Mouse (Mus musculus): Measurements from ENCODE around the gene Rb1.
A peak's percentile ranks its signal among the peaks of the same experiment; 100 is the strongest.

Rb1 gene

DNA sequence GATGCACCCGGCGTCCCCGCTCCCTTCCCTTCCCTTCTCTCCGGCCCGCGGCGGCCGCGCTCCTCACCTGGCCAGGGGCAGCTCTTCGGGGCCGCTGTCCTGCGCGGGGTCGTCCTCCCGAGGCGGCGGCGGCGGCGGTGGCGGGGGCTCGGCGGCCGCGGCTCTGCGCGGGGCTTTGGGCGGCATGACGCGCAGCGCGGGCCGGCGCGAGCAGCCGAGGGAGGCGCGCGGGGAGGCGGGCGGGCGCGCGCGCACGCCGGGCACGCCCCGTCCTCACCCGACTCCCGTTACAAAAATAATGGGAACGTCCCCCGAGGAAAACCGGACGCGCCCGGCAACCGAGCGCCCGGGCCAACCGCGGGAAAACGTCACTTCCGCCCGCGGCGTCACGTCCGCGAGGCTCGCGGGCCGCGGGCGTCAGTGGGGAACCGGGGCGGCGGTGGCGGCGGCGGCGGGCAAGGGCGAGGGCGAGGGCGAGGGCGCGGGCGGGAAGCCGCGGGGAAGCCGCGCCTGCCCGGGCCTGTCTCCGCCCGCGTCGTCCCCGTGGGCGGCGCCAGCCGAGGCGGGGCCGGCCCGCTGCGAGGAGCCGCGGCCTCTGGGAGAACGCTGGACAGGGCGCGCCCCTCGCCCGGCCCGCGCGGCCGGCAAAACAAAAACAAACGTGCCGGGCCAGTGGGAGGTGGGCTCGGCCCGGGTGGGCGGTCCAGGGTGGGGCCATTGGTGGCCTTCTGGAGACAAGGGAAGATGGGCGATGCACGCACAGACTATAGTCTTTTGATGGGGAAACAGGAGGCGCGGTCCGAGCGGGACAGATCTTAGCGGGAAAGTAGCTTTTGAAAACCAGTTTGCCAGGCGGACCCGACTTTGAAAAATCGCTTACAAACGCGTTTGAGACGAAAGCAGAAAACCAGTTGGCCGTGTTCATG lies at the start of gene Rb1:
Gene Rb1 (minus strand): TSS at position 367 of the 926 bp plus-strand sequence.
- peak; percentile 76 for DNase-seq (ENCODE audit: low read depth)

- no peak for DNase-seq (ENCODE audit: low read depth)
These were observed 48.8 kb upstream of the Rb1 start for GRCm38 (mm10) chr14:73374315-73374890.

- DNase-seq (ENCODE audit: low read depth) = no peak
These were observed 48.0 kb upstream of the Rb1 start for GRCm38 (mm10) chr14:73373606-73374005.

GRCm38 (mm10) chr14:73372990-73373389 lies 47.4 kb upstream of the Rb1 start:
- no peak for DNase-seq (ENCODE audit: low read depth)

GRCm38 (mm10) chr14:73371577-73371976 lies 46.0 kb upstream of the Rb1 start:
- no peak for DNase-seq (ENCODE audit: low read depth)

DNA sequence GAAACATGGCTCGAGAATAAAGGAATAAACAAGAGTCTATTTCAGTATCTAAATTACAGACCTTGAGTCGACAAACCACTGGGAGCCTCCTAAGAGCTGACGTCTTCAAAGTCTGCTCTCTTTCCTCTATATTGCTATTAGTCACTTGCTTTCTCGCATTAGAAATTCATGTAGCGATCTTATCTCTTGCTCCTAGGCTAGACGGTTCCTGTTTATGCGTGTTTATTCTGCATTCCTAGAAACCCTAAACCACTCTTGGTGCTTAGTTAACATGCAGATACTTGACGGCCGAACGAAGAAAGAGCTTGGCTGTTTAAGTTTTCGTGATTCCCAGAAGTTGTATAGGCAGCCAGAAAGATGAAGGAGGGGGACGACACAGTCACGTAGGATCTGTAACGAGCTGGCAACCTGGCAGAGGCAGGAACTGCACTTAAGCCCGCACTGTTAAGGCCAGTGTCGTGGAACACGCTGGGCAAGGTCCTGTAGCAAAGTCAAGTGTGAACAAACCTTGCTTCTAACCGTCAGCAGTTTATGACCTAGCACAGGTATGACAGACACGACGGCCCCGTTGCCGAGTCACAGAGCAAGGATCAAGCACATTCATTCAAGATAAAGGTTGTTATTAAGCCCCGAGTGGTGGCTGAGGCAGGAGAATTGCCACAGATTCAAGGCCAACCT lies 45.2 kb upstream of the Rb1 start:
- DNase-seq (ENCODE audit: low read depth) = peak; percentile 68

- DNase-seq (ENCODE audit: low read depth) = no peak
These were observed 44.6 kb upstream of the Rb1 start for GRCm38 (mm10) chr14:73370078-73370670.

DNA sequence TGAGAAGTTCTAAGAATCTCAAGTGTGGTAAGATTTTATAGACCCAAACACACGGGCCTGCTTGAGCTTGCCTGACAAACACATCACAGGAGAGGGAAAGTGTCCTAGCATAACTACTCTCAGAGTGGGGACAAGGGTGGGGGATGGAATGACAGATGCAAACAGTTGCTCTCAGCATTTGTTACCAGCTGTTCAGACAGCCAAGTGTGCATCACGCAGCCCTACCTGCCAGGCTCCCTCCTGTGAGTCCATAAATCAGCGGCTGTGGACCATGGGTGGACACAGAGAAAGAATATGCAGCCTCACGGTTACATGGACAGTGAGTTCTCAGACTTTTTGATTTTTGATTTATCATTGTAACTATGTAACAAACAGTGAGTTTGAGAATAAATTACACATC lies 44.0 kb upstream of the Rb1 start:
- DNase-seq (ENCODE audit: low read depth) = no peak

DNA sequence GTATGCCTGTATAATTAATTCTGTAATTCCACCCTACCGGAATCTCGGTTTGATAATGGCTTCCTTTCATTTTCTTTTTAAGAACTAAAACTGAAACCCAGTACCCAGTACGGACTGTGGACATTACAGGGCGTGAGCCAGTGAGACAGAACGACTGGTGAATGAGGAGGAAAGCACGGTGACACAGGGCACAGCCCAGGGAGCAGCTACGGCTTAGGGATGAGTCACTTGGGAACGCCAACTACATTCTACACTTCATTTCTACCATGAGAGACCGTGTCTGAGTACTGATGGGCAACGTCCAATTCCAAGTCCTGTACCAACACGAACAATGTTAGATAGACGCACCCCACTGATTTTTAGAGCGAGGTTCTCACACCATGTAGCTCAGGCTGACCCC lies 43.3 kb upstream of the Rb1 start:
- no peak for DNase-seq (ENCODE audit: low read depth)

DNA sequence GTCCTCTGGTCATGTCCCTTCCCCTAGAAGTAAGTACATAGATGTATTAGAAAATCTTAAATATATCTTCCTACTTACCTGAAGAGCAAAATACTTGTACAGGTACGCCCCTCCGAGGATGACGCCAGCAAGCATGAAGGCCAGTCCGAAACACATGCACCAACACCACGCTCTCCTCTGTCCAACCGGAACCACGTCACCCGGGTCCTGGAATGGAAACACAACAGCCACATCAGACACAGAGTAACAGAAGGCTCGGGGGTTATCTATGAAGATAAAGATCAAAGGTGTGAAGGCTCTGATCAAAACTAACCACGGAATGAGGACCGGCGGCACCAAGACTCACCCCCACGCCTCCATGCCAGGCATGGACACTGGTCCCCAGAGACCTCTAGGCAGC lies 42.6 kb upstream of the Rb1 start:
- DNase-seq (ENCODE audit: low read depth) = no peak

DNA sequence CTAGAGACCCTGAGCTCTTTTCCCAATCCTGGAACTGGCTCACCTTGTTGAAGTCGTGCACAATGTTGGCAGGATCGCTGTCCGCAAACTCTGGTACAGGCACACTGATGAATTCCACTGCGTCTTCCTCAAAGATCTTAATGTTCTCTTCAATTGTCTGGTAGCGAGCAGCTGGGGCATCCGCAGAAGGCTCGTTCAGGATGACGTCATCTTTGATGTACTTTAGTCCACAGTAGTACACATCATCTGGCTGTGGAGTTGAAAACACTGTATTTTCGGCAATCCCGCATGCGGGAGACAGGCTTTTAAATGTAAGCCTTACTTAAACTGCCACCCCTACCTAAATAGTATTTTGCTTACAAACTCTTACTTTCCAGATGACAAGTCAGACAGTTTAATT lies 40.7 kb upstream of the Rb1 start:
- no peak for DNase-seq (ENCODE audit: low read depth)

- peak; percentile 68 for DNase-seq (ENCODE audit: low read depth)
These were observed 38.2 kb upstream of the Rb1 start for GRCm38 (mm10) chr14:73363782-73364181.

DNA sequence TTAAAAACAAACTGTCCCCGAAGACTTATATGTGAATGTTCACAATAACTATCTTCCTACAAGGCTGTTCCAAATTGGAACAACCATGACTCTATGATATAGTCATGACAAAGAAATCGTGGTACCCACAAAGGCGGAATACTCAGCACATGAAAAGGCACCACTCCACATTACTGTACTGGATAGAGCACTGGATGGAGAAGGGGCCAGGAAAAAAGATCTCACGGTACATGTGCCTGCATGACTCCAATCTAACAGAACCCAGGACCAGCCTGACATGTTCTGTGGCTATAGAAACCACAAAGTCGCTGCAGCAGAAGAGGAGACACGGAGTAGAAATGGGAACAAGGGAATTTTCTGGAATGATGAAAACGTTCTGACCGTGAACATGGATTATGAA lies 29.1 kb upstream of the Rb1 start:
- DNase-seq (ENCODE audit: low read depth) = no peak

DNA sequence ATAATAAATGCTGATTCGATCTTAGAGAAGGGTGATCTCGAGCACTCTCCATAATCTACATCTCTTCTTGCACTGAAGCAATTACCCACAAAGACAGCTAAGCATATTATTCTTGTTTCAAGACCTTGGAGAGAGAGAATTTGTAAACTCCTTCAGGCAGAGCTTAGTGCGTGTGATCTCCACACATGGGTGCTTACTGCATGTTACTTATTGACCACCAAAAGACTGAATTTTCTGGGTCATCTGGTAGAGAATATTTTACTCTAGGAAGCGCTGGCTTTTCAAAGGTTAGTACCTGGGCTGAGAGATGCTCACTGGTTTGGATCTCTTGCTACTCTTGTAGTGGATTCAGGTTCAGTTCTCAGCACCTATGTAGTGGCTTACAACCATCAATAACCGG lies 25.5 kb upstream of the Rb1 start:
- DNase-seq (ENCODE audit: low read depth) = no peak

GRCm38 (mm10) chr14:73350029-73350428 lies 24.4 kb upstream of the Rb1 start:
- DNase-seq (ENCODE audit: low read depth) = no peak

DNA sequence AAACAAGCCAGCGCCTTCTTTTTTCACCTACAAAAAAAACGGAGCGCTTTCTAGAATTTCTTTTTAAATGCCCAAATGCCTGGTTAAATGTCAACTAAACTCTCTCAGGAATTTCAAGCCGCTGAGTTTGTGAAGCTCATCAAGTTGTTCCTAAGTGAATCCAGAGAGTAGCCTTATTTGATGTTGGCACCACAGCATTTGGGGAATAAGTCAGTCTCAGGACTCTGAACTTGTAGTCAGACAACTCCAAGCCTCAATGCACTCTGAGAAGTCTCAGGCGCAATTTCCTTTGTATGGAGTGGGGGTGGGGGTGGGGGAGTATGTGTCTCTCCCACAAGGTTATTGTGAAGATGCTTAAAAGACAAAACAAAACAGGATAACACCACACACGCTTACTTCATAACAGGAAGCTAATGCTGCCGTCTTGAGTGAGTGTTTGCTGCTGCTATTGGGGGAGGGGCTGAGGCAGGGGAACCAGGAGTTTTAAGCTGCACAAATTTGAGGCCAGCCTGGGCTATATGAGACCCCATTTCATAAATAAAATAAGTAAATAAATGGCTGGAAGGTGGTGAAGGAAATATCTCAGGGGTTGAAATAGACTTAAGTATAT lies 23.5 kb upstream of the Rb1 start:
- no peak for DNase-seq (ENCODE audit: low read depth)

GRCm38 (mm10) chr14:73347302-73347701 lies 21.7 kb upstream of the Rb1 start:
- no peak for DNase-seq (ENCODE audit: low read depth)

DNA sequence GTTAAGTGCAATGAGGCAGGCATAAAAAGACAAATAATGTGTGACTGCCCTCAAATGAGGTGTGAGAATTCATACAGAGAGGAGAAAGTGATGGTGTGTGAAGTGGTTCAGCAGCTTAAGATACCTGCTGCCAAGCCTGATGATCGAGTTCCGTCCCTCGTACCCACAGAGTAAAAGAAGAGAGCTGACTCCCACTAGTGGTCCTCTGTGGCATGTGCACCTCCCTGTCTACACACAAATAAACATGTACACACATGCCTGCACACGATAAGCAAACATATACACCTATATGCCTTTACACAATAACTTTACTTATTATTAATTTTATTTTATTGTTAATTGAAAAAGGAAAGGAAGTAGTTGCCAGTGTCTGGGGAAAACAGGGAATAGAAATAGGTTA lies 20.0 kb upstream of the Rb1 start:
- DNase-seq (ENCODE audit: low read depth) = peak; percentile 19

DNA sequence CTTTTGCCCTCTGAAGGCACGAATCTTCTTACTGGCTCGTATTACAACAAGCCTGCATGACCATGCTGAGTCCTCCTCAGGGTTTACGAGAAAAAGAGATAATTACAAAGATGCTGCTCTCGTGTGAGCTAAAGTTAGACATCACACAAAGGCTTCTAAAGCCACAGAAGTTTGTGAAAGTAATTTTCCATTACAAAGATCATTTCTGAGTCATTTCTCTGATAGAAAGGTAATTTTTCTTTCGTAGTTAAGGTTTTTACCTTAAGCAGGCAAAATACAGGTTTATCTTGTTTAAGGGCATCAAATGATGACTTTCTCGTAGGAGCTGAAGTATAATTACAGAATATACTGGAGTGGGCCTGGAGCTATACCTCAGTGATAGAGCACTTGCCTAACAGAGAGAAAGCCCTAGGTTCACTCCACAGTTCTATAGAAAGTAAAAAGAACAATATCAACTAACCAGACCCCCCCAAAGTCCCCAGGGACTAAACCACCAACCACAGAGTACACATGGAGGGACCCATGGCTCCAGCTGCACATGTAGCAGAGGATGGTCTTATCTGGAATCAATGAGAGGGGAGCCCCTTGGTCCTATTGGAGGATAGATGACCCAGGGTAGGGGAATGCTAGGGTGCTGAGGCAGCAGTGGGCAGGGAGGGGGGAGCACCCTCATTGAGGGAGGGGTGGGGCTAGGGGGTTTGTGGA lies 14.6 kb upstream of the Rb1 start:
- DNase-seq (ENCODE audit: low read depth) = no peak

GRCm38 (mm10) chr14:73339615-73340014 lies 14.0 kb upstream of the Rb1 start:
- peak; percentile 39 for DNase-seq (ENCODE audit: low read depth)

DNA sequence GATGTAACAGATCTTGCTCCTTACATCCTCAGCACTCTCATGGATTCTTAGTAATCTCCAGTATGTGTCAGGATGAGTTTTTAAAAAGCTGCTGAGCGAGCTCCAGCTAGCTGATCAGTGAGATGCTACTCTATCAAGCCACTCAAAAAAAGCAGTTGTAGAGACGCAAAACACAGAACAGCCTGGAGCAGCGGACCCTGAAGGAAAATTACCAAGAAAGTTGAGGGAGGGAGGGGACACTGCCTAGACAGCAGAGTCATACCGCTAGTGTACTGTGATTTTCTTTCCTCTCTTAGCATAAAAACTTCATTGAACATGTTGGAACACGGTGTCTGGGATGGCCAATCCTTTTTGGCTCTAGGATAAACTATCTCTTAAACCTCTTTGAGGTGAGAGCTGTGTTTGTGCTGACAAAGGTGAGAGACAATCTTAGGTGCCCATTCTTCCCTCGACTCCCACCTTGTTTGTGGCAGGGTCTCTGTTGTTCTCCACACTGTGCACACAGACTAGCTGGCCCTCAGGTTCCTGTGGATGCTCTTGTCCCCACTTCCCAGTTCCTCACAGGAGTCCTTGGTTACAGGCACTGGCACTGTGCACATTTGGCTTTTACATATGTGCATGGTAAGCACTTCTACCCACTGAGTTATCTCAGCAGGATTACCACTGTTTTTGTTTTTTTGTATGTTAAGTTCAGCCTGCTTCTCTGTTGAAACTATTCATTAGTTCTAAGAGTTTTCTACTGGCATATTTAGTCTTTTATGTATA lies 10.9 kb upstream of the Rb1 start:
- no peak for DNase-seq (ENCODE audit: low read depth)

All from 416B (cell line).